Mouse (Mus musculus) neutrophil, adult 65 days (primary cell): ENCODE data around the gene Olfr8. TPM values are rescaled to one million over a fixed set of nuclear protein-coding genes. Genes with fewer than 3 reads are reported as not detected.

Source experiments
- total RNA-seq: library from RNA; stranded (reverse); gene quantifications from 2 replicates; pipeline ENCODE4 v1.2.4, GENCODE M21; 2023

Olfr8 gene
- not detected in 2 replicates for total RNA-seq

GRCm38 (mm10) chr10:78950336-78950735 lies at the start of gene Olfr8:
Olfr8 (plus strand) TSS chr10:78950636.

DNA sequence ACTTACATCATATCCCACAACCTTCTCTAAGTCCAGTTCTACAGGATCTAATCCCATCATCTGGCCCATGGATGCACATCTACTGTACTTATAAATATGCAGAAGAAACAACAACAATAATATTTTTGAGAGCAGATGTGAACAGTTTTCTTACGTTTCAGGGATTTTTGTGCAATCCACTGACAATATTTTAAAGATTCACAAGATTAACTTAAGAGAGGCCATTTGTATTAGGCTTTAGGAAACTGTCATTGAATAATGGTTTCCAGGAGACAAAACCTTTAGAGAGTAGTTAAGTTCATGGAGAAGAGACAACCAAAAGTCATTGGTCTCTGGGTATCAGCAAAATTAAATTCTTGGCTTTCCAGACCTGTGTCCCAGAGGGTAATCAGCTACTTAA lies 37.6 kb upstream of the Olfr8 start, which contains the start of gene Olfr1354:
Olfr1354 (plus strand) TSS at position 301 of the 400 bp plus-strand sequence.

GRCm38 (mm10) chr10:78963009-78963408 lies 12.6 kb downstream of the Olfr8 start, which contains the start of gene Olfr1353:
Olfr1353 (plus strand) TSS chr10:78963309.

GRCm38 (mm10) chr10:78980750-78981149 lies 30.3 kb downstream of the Olfr8 start, which contains the start of gene Olfr1352:
Olfr1352 (plus strand) TSS chr10:78981050.

Other genes starting within 250 kb of the Olfr8 start
- not detected in 2 replicates for gene Casp14, start 232.3 kb upstream of the Olfr8 start, total RNA-seq
- not detected in 2 replicates for gene Ccdc105, start 197.6 kb upstream of the Olfr8 start, total RNA-seq
- gene Slc1a6, start 170.1 kb upstream of the Olfr8 start, total RNA-seq = not detected in 2 replicates
- not detected in 2 replicates for gene Olfr1356, start 98.5 kb upstream of the Olfr8 start, total RNA-seq
- not detected in 2 replicates for gene Olfr1355, start 75.1 kb upstream of the Olfr8 start, total RNA-seq
- gene Olfr1354, start 37.5 kb upstream of the Olfr8 start, total RNA-seq = not detected in 2 replicates
- not detected in 2 replicates for gene Olfr1353, start 12.7 kb downstream of the Olfr8 start, total RNA-seq
- not detected in 2 replicates for gene Olfr1352, start 30.4 kb downstream of the Olfr8 start, total RNA-seq
- not detected in 2 replicates for gene Olfr1351, start 61.8 kb downstream of the Olfr8 start, total RNA-seq
- gene Olfr57, start 78.1 kb downstream of the Olfr8 start, total RNA-seq = not detected in 2 replicates
- 4.2 and 4.9 TPM in 2 replicates for gene 2610008E11Rik, start 147.0 kb downstream of the Olfr8 start, total RNA-seq
- gene Vmn2r80, start 198.1 kb downstream of the Olfr8 start, total RNA-seq = not detected in 2 replicates